Mouse (Mus musculus) kidney, adult 2 months (tissue): ENCODE measurements around the gene Fndc5.

ENCODE experiments used
- CTCF ChIP-seq: fragments of 200-500 bp; conservative IDR thresholded peaks from 2 replicates; pipeline ENCODE4 v1.5.1; 2011; ENCODE audit warnings: low read depth, mild to moderate bottlenecking, control low read depth, low read length, moderate library complexity, mixed read lengths; ENCODE audit not compliant: insufficient read depth, insufficient read length
- POLR2A ChIP-seq: fragments of 200-500 bp; IDR thresholded peaks from one replicate; pipeline ENCODE4 v1.6.1; 2011; ENCODE audit warnings: low read depth, low read length, control low read depth

- TF ChIP-seq CTCF (no peak), POLR2A (no peak)
These were observed 6.0 kb upstream of the Fndc5 start for GRCm38 (mm10) chr4:129130755-129131303.
